Mouse (Mus musculus): Measurements from ENCODE around the gene Tsc2. TPM values are rescaled to one million over a fixed set of nuclear protein-coding genes. Genes with fewer than 3 reads are reported as not detected.

Gene Tsc2
- total and polyA plus RNA-seq, 3 experiments = 9.1 to 69.8 (median 35.2) TPM

GRCm38 (mm10) chr17:24551050-24551444 is 81.4 kb downstream of the Tsc2 start:
- no peak for TF ChIP-seq NRF1 (IDR thresholded peaks at IDR 0.05; ENCODE audit: low read depth, low read length)
- H3K9ac ChIP-seq (ENCODE audit: insufficient read depth, low read depth) = peak overlapping the region; percentile 95
- H3K4me1 ChIP-seq (ENCODE audit: control insufficient read depth in 1 of 2, insufficient read depth in 2 of 2) = peaks cover 0 to 40% of the 10 kb centered on the region in 2 experiments; a peak in 2 of 4 replicates
- H3K4me2 ChIP-seq (ENCODE audit: insufficient read depth, low read depth, poor library complexity, severe bottlenecking) = peak overlapping the region; percentile 35
- dilution Hi-C loops (cut with MboI; ENCODE audit: extremely low pct_ligation_motif_present, extremely low pct_unique_long_range_greater_than_20kb, low sequenced_read_pairs) (no loop called here), in situ Hi-C loops (cut with MboI; ENCODE audit: low pct_ligation_motif_present, low pct_unique_long_range_greater_than_20kb, low sequenced_read_pairs) (no loop called here)
- 0 out of 2 replicates have a peak, but pooled peaks cover 8% of the 10 kb centered on the region for H3K79me2 ChIP-seq (replicated peaks; ENCODE audit: control insufficient read depth, extremely low read depth, insufficient read depth, poor library complexity, severe bottlenecking)
- no peaks in the 10 kb centered on the region for H3K9me3 ChIP-seq (replicated peaks; ENCODE audit: low read length)
- H3K27ac ChIP-seq (ENCODE audit: insufficient read depth, low read depth) = no peak overlapping the region
- H3K4me3 ChIP-seq (replicated peaks in 1 of 3; ENCODE audit: low read depth in 2 of 3, low read length in 2 of 3, poor library complexity in 1 of 3) = peak overlapping the region; percentile 61 to 96 (median 94)
- no peak for DNase-seq (ENCODE audit: extremely low read depth)
- H3K36me3 ChIP-seq (replicated peaks in 1 of 2; ENCODE audit: control insufficient read depth in 1 of 2, insufficient read depth in 1 of 2, low read length in 1 of 2) = peaks cover 0 to 8% of the 10 kb centered on the region in 2 experiments
- no peaks in the 10 kb centered on the region for H3K27me3 ChIP-seq (replicated peaks)

- H3K4me3 ChIP-seq (replicated peaks in 1 of 3; ENCODE audit: low read depth in 2 of 3, low read length in 2 of 3, poor library complexity in 1 of 3) = peak overlapping the region; percentile 61 to 96 (median 94)
- peak overlapping the region; percentile 79 for H3K27ac ChIP-seq (ENCODE audit: insufficient read depth, low read depth)
- TF ChIP-seq ZKSCAN1 (IDR thresholded peaks at IDR 0.05; ENCODE audit: borderline replicate concordance, low read depth, low read length) (no peak), SIN3A (IDR thresholded peaks at IDR 0.05; ENCODE audit: low read length) (peak; percentile 46; the same call in 1 of the 2 replicates), POLR2A (IDR thresholded peaks at IDR 0.05; ENCODE audit: low read depth, low read length) (no peak), HCFC1 (IDR thresholded peaks at IDR 0.05; ENCODE audit: low read depth, low read length) (no peak), UBTF (IDR thresholded peaks at IDR 0.05; ENCODE audit: low read depth, low read length) (no peak), ELF1 (IDR thresholded peaks at IDR 0.05; ENCODE audit: low read depth, low read length) (0 out of 2 replicates have a peak, but pooled peaks have one; percentile 0), MAZ (IDR thresholded peaks at IDR 0.05; ENCODE audit: low read depth, low read length) (no peak), JUND (conservative IDR thresholded peaks at IDR 0.05; ENCODE audit: low read depth, low read length) (no peak), POLR2AphosphoS2 (IDR thresholded peaks at IDR 0.05; ENCODE audit: low read depth, low read length) (no peak), MAX (IDR thresholded peaks at IDR 0.05; ENCODE audit: low read length) (no peak), TCF12 (IDR thresholded peaks at IDR 0.05; ENCODE audit: low read depth, low read length) (no peak), MAFK (IDR thresholded peaks at IDR 0.05; ENCODE audit: insufficient replicate concordance, low read length) (no peak), EP300 (IDR thresholded peaks at IDR 0.05; ENCODE audit: low read length) (no peak), ETS1 (conservative IDR thresholded peaks at IDR 0.05; ENCODE audit: low read depth, low read length) (no peak), MEF2A (IDR thresholded peaks at IDR 0.05; ENCODE audit: borderline replicate concordance, low read depth, low read length) (no peak), GABPA (IDR thresholded peaks at IDR 0.05; ENCODE audit: insufficient replicate concordance, low read depth, low read length) (no peak), JUN (IDR thresholded peaks at IDR 0.05; ENCODE audit: insufficient read depth, low read depth, low read length) (no peak), CTCF (conservative IDR thresholded peaks at IDR 0.05 in 1 of 2, IDR thresholded peaks at IDR 0.05 in 1 of 2; ENCODE audit: low read depth in 2 of 2, low read length in 2 of 2) (no peak), SMC3 (IDR thresholded peaks at IDR 0.05; ENCODE audit: low read depth, low read length) (no peak), RAD21 (IDR thresholded peaks at IDR 0.05; ENCODE audit: low read depth, low read length) (no peak), MXI1 (IDR thresholded peaks at IDR 0.05; ENCODE audit: low read depth, low read length) (peak; percentile 88), NRF1 (IDR thresholded peaks at IDR 0.05; ENCODE audit: low read depth, low read length) (peak; percentile 76), USF2 (conservative IDR thresholded peaks at IDR 0.05; ENCODE audit: low read depth, low read length) (no peak)
- no peaks in the 10 kb centered on the region for H3K27me3 ChIP-seq (replicated peaks)
- dilution Hi-C loops (cut with MboI; ENCODE audit: extremely low pct_ligation_motif_present, extremely low pct_unique_long_range_greater_than_20kb, low sequenced_read_pairs) = no loop called here
- in situ Hi-C loops (cut with MboI; ENCODE audit: low pct_ligation_motif_present, low pct_unique_long_range_greater_than_20kb, low sequenced_read_pairs) = no loop called here
- peaks cover 0 to 8% of the 10 kb centered on the region in 2 experiments for H3K36me3 ChIP-seq (replicated peaks in 1 of 2; ENCODE audit: control insufficient read depth in 1 of 2, insufficient read depth in 1 of 2, low read length in 1 of 2)
- peaks cover 0 to 40% of the 10 kb centered on the region in 2 experiments; a peak in 2 of 4 replicates for H3K4me1 ChIP-seq (ENCODE audit: control insufficient read depth in 1 of 2, insufficient read depth in 2 of 2)
- 0 out of 2 replicates have a peak, but pooled peaks cover 8% of the 10 kb centered on the region for H3K79me2 ChIP-seq (replicated peaks; ENCODE audit: control insufficient read depth, extremely low read depth, insufficient read depth, poor library complexity, severe bottlenecking)
- peak; percentile 63 for DNase-seq (ENCODE audit: extremely low read depth)
- no peaks in the 10 kb centered on the region for H3K9me3 ChIP-seq (replicated peaks; ENCODE audit: low read length)
- H3K9ac ChIP-seq (ENCODE audit: insufficient read depth, low read depth) = peak overlapping the region; percentile 95
- peak overlapping the region; percentile 35 for H3K4me2 ChIP-seq (ENCODE audit: insufficient read depth, low read depth, poor library complexity, severe bottlenecking)
These were observed 81.9 kb downstream of the Tsc2 start for GRCm38 (mm10) chr17:24550416-24551049.
